Mouse (Mus musculus): Measurements from ENCODE around the gene Xrcc5.
A peak's percentile ranks its signal among the peaks of the same experiment; 100 is the strongest.

Xrcc5 gene

DNA sequence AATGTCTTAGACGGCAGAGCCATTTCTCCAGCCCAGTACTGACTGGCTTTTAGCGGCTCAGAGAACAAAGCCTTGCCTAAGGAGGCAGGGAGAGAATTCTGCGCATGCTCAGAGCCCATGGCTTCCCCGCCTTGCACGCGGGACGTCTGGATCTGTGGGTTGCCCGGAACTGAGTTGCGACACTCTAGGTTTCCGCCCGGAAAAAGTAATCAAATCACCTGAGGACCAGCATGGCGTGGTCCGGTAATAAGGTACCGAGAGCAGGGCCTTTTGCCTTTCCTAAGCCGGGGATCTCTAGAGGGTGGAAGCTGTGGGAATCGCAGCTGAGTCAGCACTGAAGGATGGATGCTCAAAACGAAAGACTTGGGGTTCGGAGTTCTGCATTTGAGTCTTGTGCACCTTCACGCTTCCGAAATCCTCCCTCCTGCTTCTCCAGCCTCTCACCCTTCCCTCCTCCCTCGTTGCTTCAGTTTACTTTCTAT is at the start of gene Xrcc5:
Gene Xrcc5, plus strand, starts transcription at position 105 of the 482 bp plus-strand sequence.
- peak; percentile 99 for DNase-seq (ENCODE audit: low read depth, low spot score)

DNA sequence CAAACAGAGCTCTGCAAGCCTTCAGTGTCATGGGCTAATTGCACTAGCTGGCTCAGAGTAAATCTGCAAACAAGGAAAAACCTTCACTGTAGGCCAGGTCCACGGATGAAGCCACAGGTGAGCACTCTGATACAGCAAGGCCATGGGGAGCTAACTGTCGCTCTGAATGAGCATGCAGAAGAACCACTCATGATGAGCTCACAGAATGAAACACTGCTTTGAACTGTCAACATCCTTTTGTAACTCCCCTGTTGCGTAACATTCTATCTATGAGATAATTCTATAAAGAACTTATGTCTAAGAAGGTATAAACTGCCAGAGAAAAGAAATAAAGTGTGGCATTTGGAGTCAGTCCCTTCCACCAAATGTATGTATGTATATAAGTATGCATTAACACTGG is 44.1 kb upstream of the Xrcc5 start:
- no peak for DNase-seq (ENCODE audit: low read depth, low spot score)

DNA sequence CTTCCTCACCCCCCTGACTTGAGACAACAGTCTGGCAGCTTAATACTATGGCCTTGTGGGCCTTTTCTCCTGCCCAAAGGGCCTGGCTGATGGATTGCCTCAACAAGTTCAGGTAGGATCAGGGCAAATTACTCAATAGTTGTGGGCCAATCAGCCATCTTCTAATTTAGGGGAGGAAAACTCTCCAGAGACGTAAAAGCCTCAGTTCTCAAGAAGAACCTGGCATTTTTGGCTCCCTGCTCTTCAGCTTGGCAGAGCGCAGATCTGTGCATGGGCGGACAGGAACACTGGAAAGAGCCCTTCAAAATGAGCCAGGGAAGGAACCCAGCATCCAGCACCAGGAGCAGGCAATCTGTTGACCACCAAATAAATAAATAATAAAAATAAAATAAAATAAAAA is 29.1 kb upstream of the Xrcc5 start:
- no peak for DNase-seq (ENCODE audit: low read depth, low spot score)

DNA sequence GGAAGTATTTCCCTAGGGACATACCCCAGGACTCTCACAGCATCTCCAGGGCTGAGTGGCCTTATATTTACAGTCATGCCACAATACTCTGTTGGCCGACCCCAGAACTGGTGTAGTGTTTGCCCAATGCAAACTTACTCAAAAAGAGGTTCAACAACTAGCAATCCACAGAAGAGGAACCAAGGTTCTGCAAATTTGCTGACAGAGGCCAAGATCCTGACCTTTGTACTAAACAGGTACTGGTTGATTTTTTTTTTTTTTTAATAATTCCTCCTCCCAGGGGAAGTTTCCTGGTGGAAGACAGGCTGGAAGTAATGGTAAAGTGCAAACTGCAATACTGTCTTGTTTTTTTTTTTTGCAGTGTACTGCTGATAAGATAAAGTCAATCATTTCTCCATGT is 24.6 kb upstream of the Xrcc5 start:
- no peak for DNase-seq (ENCODE audit: low read depth, low spot score)

DNA sequence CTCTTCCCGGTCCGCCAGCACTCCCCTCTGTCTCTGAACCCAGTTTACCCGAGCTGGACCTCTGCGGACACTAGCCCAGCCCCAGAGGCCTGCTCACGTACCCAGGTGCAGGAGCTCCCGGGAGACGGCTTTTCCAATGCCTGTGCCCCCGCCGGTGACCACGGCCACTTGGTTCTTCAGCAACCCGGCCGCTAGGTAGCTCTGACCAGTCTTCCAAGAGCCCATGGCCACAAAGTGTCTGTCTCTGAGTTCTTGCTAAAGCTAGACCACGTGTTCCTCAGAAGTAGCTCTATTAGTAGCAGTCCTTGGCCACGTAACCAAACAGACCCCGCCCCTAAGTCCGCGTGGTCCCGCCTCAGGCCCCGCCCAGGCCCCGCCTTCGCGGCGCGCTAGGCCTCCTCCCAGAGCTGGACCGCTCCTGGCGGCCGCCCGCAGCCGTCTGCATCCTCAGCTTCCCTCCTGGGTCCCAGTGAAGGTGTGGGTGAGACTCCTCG is 23.2 kb upstream of the Xrcc5 start, which contains the start of the genes Pecr and Tmem169:
Gene Pecr, minus strand, starts transcription at position 323 of the 494 bp plus-strand sequence.
Gene Tmem169, plus strand, starts transcription at position 378 of the 494 bp plus-strand sequence.
- DNase-seq (ENCODE audit: low read depth, low spot score): peak; percentile 96

DNA sequence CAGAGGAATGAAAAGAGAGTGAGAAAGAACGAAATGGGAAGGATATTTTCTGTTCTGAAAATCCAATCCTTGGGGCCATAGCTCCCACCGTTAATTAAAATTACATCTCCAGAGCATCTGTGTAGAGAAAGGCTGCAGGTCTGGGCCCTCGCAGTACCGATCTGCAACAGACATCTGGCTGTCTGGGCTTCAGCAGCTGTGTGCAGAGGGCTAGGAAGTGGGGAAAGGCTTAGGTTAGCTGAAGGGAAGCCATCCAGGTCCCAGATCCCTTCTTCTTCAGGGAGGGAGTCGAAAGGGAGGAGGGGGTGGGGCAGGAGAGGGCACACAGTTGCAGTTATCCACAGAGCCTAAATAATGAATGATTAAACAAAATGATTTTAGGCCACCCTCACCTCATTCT is 22.7 kb upstream of the Xrcc5 start:
- no peak for DNase-seq (ENCODE audit: low read depth, low spot score)

DNA sequence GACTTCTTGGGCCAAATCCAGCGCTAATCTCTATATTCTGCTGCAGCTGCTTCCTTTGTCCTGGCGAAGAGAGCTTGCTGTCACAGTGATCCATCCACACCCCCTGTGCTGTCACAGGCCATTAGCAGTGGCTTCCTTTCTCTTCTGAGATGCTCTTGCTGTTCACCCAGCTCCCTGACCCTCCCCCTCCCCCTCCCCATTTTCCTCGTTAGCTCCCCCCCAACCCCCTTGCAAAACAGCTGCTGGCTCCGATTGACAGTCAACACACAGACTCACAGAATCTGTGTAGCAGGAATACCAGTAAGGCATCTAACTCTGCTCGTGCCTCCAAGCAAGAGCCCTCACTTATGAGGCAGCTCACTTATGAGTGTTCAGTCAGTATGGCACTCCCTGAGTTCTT is 20.3 kb upstream of the Xrcc5 start:
- no peak for DNase-seq (ENCODE audit: low read depth, low spot score)

DNA sequence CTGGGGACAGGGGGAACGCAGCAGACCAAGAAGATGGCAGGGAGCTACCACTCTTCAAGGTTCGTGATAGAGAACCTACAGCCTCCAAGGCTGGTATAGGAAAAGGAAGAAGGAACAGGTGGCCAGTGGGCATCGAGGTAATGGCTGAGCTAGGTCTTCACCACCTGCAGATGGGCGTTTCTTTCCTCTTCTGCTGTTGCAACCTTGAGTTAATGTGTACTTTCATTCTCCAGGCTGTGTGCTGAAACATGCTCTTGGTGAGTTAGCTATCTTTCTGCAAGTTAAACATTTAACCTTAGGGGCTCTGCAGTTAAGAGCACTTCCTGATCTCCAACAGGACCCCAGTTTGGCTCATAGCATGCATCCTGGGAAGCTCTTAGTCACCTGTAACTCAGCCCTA is 19.3 kb upstream of the Xrcc5 start:
- no peak for DNase-seq (ENCODE audit: low read depth, low spot score)

DNA sequence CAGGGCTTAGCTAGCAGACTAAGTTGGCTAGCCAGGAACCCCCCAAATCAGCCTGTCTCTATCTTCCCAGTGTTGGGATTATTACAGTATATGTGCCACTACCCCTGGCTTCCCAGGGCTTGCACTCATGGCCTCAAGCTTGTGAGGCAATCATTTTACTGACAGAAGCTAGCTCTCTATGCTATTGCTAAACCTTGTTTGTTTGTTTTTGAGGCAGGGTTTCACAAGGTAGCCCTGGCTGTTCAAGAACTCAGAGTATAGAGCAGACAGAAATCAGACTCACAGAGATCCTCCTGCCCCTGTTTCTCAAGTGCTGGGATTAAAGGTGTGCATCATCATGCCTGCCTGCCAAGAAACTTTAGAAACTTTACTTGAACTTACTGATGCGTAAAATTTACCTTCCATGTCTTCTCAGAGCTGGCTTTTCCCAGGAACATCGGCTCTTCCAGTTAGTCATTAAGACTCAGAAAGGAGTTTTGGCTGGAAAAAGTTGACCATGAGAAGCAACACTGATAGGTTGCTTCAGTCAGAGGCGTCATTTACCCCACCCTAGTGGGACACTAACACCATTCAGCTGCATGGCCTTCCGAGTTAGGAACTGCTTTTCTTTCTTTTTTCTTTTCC is 18.6 kb upstream of the Xrcc5 start:
- no peak for DNase-seq (ENCODE audit: low read depth, low spot score)

DNA sequence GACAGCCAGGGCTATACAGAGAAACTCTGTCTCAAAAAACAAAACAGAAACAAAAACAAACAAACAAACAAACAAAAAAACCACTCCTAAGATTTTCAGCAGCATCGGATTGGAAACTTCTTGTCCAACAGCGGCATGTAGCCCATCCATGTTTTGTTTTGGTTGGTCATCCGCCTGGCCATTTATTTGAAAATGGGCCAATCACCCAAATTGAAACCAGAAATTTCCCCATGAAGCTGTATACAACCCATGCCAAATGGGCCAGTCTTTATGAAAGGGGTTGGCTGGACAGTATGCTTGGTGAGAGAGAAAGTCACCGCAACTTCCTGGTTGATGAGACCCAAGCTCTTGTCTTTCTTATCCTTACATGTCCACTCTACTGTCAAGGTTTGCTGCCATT is 16.3 kb upstream of the Xrcc5 start:
- DNase-seq (ENCODE audit: low read depth, low spot score): no peak

DNA sequence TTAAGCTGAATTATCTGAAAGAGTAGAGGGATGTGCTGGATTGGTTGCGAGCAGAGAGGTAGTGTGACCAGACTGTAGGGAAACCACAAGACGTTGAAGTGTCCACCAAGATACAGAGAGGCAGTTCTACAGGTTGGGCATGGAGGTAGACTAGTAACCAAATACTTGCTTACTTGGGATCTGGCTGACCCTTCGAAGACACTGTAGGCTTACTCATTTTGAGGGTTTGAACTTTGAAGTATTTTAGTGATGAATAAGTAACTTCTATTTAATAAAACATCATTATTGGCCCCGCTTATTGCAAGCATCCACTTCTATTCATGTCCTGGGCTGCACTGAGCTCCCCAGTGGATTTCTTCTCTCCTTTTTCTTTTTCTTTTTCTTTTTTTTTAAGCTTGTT is 15.8 kb upstream of the Xrcc5 start:
- no peak for DNase-seq (ENCODE audit: low read depth, low spot score)

DNA sequence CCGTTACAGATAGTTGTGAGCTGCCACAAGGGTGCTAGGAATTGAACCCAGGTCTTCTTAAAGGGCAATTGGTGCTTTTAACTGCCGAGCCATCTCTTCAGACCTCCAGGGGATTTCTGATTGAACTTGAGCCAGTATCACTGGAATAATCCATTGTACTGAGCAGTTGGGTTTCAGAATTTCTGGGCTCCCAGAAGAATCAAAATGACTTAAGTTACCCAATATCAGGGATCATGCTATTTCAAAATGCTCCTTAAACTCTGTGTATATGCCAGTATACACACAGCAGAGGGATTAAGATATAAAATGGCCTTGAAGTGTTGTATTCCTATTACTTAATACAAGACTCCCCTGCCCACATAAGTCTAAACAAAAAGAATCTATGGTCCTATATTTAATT is 15.3 kb upstream of the Xrcc5 start:
- no peak for DNase-seq (ENCODE audit: low read depth, low spot score)

DNA sequence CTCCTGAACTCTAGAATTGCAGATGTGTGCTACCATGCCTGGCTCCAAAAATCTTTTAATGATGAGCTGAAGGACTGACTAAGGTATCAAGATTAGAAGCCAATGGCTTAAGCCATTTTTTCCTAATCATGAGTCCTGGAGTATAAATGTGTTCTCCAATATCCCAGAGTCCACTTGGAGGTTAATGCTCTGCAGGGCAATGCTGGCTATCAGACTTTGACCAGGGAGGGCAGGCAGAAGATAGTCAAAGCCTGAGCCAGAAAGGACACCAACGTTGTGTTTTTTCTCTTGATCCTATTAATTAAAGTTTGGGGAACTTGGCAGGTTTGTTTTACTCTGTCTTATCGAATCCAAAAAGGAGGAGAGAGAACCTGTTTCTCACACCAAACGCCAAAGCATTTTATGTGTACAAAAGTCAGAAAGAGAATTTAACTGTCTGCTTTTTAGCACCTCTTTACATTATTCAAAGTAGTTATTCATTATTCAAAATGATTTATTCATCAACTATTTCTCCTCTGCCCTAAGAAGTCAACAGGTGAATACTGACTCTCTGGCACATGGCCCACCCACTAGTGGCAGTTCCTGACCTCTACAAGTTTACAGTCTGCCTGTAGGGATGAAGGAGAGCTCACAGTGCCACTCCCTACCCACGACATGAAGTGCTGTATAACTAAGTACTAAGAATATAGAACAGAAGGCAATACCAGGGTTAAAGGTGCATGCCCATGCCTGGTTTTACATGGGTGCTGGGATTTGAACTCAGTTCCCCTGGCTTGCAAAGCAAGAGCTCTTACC is 13.2 kb upstream of the Xrcc5 start:
- no peak for DNase-seq (ENCODE audit: low read depth, low spot score)

DNA sequence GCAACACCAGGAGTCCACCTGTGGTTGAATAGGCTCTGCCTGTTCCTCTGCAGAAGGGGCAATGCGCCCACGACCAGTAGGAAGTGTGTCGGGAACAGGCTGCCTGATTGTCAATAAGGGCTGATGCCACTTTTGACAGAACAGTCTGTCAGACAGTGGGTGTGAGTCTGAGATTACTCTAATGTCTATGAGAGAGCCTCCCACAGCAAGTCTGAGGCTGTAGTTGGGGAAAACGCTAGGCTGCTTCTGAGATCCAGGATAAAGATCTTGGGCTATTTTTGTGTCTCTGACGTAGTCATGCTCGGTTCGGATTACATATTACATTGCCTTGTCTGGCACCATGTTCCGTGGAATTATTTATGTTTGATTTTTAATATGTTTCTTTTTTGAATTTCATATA is 11.5 kb upstream of the Xrcc5 start:
- no peak for DNase-seq (ENCODE audit: low read depth, low spot score)

DNA sequence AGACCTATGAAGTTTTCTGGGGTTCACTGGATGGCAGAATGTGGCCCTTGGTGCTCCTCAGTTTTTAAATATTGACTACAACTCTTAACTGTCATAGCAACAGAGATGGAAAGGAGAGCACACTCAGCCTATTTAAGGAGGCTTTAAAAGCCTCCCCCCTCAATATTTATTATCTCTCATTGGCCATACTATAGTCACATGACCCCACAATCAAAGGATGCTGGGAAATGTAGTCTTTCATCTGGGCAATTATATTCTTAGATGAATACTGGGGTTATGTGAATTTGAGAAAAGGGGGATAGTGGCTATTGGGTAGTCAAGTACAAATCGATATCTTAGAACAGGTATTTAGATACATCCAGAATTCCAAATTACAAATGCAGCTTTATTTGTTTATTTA is 5.4 kb upstream of the Xrcc5 start:
- DNase-seq (ENCODE audit: low read depth, low spot score): no peak

DNA sequence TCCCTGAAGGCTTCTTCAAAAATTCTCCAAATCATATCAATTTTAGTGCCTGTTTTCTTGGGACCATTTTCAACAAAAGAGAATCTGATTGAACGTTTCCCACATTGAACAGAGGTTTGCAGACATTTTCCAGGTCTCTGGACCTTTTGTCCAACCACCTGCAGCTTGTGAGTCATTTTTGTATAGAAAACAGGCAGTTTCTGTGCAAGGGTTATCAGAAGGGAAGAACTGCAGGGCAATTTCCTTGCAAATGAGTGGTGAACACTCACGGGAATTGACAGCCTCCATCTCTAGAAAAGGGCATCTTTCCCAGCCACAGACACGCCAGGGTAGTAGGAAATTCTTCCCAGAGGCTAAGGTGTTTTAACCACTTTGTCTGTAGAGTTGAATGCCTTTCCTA is 980 bp upstream of the Xrcc5 start:
- DNase-seq (ENCODE audit: low read depth, low spot score): no peak

DNA sequence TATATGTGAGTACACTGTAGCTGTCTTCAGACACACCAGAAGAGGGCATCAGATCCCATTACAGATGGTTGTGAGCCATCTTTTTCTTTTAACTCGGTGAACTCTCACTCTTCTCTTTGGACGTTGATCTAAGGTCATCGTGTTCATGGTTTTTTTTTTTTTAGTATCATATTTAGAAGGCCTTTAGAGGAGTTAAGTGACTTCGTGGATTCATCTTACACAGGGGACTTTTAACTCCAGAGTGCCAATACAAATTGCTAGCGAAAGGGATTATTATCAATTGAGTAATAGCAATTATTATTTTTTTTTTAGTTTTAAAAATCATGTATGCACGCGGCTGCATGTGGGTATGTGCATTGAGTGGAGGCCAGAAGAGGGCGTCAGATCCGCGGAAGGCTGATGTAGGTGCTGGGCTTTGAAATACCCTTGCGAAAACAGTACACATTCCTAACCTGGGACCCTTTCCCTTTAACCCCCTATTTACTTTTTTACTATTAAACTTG is 491 bp upstream of the Xrcc5 start:
- no peak for DNase-seq (ENCODE audit: low read depth, low spot score)

DNA sequence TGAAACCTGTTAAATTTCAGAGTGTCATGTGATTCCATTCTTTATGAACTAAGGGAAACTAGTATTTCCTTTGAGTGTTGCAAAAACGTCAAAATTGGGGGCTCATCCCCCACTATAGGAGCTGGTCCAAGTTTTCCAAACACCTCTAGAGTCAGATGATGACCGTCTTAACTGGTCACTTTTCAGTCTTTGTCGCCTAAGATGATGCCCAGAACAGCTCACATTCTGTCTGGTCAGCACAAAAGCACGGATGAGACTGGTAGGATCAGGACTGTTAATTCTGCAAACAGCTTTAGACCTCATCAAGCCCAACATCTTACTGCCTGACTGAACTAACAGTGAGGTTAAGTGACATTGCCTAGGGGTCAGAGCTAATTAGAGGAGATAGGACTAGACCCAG is 1.7 kb downstream of the Xrcc5 start:
- no peak for DNase-seq (ENCODE audit: low read depth, low spot score)

DNA sequence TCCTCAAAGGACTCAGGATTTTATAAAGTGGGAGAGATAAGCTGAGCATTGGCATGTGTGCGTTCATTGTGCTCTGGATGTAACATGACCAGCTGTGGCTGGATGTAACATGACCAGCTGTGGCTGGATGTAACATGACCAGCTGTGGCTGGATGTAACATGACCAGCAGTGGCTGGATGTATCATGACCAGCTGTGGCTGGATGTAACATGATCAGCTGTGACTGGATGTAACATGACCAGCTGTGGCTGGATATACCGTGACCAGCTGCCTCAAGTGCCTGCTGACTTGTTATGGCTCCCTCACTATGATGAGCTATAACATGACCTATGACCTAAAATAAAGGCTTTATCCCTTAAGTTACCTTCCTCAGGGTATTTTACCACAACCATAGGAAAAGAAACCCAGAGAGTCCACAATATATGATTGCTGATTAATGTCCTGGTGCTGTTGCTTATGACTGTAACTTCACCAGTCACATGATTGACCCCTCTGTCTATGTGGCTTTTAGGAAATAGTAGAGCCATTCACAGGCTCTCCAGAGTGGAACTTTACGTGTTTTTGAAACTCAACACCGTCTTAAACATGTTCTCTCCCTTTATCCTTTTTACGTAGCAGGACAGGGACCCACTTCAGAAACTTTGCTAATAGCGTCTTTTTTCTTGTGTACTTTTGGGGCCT is 2.7 kb downstream of the Xrcc5 start:
- DNase-seq (ENCODE audit: low read depth, low spot score): no peak

DNA sequence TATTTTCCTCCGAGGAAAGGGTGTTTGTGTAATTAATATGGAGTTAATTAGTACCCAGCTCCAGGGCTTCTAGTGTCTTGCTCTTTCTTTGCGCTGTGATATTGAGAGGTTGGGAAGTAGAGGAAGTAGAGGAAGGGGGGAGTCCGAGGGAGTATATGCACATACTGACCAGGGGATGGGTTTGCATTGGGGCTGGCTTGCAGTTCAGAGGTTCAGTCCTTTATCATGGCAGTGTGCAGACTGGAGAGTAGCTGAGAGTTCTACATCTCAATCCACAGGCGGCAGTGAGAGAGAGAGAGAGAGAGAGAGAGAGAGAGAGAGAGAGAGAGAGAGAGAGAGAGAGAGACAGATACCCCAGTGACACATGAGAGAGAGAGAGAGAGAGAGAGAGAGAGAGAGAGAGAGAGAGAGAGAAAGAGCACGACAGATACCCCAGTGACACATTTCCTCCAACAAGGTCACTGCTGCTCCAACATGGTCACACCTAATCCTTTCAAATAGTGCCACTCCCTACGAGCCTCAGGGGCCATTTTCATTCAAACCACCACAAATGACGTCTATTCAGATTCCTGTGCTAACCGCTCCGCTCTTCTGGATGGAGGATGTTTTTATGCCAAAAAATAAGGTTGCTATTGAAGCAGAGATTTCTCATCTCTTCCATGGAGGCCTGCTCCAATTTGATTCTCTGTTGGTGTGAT is 5.6 kb downstream of the Xrcc5 start:
- peak; percentile 91 for DNase-seq (ENCODE audit: low read depth, low spot score)

DNA sequence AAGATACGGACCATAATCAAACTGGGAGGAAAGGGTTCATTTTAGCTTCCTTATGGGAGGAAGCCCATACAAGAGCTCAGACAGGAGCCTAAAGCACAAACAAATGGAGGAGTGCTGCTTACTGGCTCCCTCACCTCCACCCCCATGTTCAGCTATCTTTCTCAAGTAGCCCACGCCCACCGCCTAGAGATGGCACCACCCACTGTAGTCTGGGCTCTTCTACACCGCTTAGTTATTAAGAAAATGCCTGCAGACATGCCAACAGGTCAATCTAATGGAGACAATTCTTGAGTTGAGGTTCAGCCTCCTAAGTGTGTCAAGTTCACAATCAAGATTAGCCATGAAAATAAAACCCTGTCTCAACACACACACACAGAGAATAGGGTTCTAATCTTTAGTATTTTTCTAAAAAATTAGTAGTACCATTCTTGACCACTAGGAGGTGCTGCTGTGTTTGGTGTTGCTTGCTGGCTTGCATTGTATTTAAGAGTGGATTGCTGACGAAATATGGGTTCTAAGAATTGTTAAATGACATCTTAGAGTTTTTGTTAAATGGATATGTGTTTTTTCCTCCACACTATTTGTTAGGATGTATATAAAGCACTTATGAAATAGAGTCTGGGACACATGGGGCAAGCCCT is 6.3 kb downstream of the Xrcc5 start:
- DNase-seq (ENCODE audit: low read depth, low spot score): peak; percentile 92
